Mouse (Mus musculus): Measurements from ENCODE around the gene Ear1. TPM values are rescaled to one million over a fixed set of nuclear protein-coding genes. Genes with fewer than 3 reads are reported as not detected.
"Not testable (repeated sequence)": the region's sequence is repeated elsewhere in the genome, so short reads cannot be mapped to it uniquely, and the experiment has no call there.

Gene Ear1
- polyA plus RNA-seq, 1 experiment from 2014 or later: 0.55 TPM

GRCm38 (mm10) chr14:43877789-43878188, 2.5 kb upstream of the Ear1 start:
- H3K27ac ChIP-seq (ENCODE audit: low read length); H3K9me3 ChIP-seq (replicated peaks; ENCODE audit: control insufficient read depth, low read length); H3K36me3 ChIP-seq (ENCODE audit: control insufficient read depth, insufficient read depth); H3K4me3 ChIP-seq (ENCODE audit: low read length); ATAC-seq (replicated peaks; ENCODE audit: extremely low read depth, insufficient read depth, low FRiP score); H3K9ac ChIP-seq (ENCODE audit: low read length); H3K27me3 ChIP-seq (ENCODE audit: control insufficient read depth, insufficient read depth, low read length); H3K4me2 ChIP-seq (ENCODE audit: low read depth, low read length); H3K4me1 ChIP-seq (ENCODE audit: control insufficient read depth, insufficient read depth, low read length): not testable (repeated sequence)
- 41% methylated on average over 1 of the region's 2 CpGs for WGBS

GRCm38 (mm10) chr14:43874862-43875261, 455 bp downstream of the Ear1 start:
- not testable (repeated sequence) for ATAC-seq (replicated peaks; ENCODE audit: extremely low read depth, insufficient read depth, low FRiP score); H3K36me3 ChIP-seq (ENCODE audit: control insufficient read depth, insufficient read depth); H3K4me3 ChIP-seq (ENCODE audit: low read length); H3K9ac ChIP-seq (ENCODE audit: low read length); H3K4me1 ChIP-seq (ENCODE audit: control insufficient read depth, insufficient read depth, low read length); H3K9me3 ChIP-seq (replicated peaks; ENCODE audit: control insufficient read depth, low read length); H3K27ac ChIP-seq (ENCODE audit: low read length); H3K27me3 ChIP-seq (ENCODE audit: control insufficient read depth, insufficient read depth, low read length); H3K4me2 ChIP-seq (ENCODE audit: low read depth, low read length)
- WGBS: 84% methylated on average over 3 of the region's 3 CpGs

GRCm38 (mm10) chr14:43860522-43860921, 14.8 kb downstream of the Ear1 start:
- not testable (repeated sequence) for H3K9ac ChIP-seq (ENCODE audit: low read length); H3K4me1 ChIP-seq (ENCODE audit: control insufficient read depth, insufficient read depth, low read length); H3K27ac ChIP-seq (ENCODE audit: low read length); H3K4me3 ChIP-seq (ENCODE audit: low read length); H3K4me2 ChIP-seq (ENCODE audit: low read depth, low read length); H3K36me3 ChIP-seq (ENCODE audit: control insufficient read depth, insufficient read depth); H3K27me3 ChIP-seq (ENCODE audit: control insufficient read depth, insufficient read depth, low read length); ATAC-seq (replicated peaks; ENCODE audit: extremely low read depth, insufficient read depth, low FRiP score); H3K9me3 ChIP-seq (replicated peaks; ENCODE audit: control insufficient read depth, low read length)
- 26% methylated on average over 2 of the region's 2 CpGs for WGBS

GRCm38 (mm10) chr14:43859465-43859864, 15.9 kb downstream of the Ear1 start:
- H3K4me1 ChIP-seq (ENCODE audit: control insufficient read depth, insufficient read depth, low read length); H3K4me3 ChIP-seq (ENCODE audit: low read length); ATAC-seq (replicated peaks; ENCODE audit: extremely low read depth, insufficient read depth, low FRiP score); H3K36me3 ChIP-seq (ENCODE audit: control insufficient read depth, insufficient read depth); H3K27ac ChIP-seq (ENCODE audit: low read length); H3K4me2 ChIP-seq (ENCODE audit: low read depth, low read length); H3K9me3 ChIP-seq (replicated peaks; ENCODE audit: control insufficient read depth, low read length); H3K9ac ChIP-seq (ENCODE audit: low read length); H3K27me3 ChIP-seq (ENCODE audit: control insufficient read depth, insufficient read depth, low read length): not testable (repeated sequence)
- WGBS: 44% methylated on average over 4 of the region's 6 CpGs

- H3K27ac ChIP-seq (ENCODE audit: low read length): not testable (repeated sequence)
Observed at GRCm38 (mm10) chr14:43843949-43844573, 31.3 kb downstream of the Ear1 start.

GRCm38 (mm10) chr14:43840976-43841375, 34.3 kb downstream of the Ear1 start:
- not testable (repeated sequence) for H3K9me3 ChIP-seq (replicated peaks; ENCODE audit: control insufficient read depth, low read length); H3K4me2 ChIP-seq (ENCODE audit: low read depth, low read length); H3K9ac ChIP-seq (ENCODE audit: low read length); H3K27ac ChIP-seq (ENCODE audit: low read length); H3K27me3 ChIP-seq (ENCODE audit: control insufficient read depth, insufficient read depth, low read length); H3K4me1 ChIP-seq (ENCODE audit: control insufficient read depth, insufficient read depth, low read length); H3K36me3 ChIP-seq (ENCODE audit: control insufficient read depth, insufficient read depth); H3K4me3 ChIP-seq (ENCODE audit: low read length); ATAC-seq (replicated peaks; ENCODE audit: extremely low read depth, insufficient read depth, low FRiP score)
- 57% methylated on average over 1 of the region's 1 CpGs for WGBS

More at GRCm38 (mm10) chr14:43843949-43844573, 31.3 kb downstream of the Ear1 start:
- WGBS: 60% methylated on average over 4 of the region's 4 CpGs
- not testable (repeated sequence) for H3K4me3 ChIP-seq (ENCODE audit: low read length); H3K9me3 ChIP-seq (replicated peaks; ENCODE audit: control insufficient read depth, low read length); ATAC-seq (replicated peaks; ENCODE audit: extremely low read depth, insufficient read depth, low FRiP score); H3K27me3 ChIP-seq (ENCODE audit: control insufficient read depth, insufficient read depth, low read length); H3K9ac ChIP-seq (ENCODE audit: low read length); H3K4me2 ChIP-seq (ENCODE audit: low read depth, low read length); H3K36me3 ChIP-seq (ENCODE audit: control insufficient read depth, insufficient read depth); H3K4me1 ChIP-seq (ENCODE audit: control insufficient read depth, insufficient read depth, low read length)

- H3K4me3 ChIP-seq (ENCODE audit: low read length); H3K27ac ChIP-seq (ENCODE audit: low read length); H3K27me3 ChIP-seq (ENCODE audit: control insufficient read depth, insufficient read depth, low read length); H3K9ac ChIP-seq (ENCODE audit: low read length); H3K9me3 ChIP-seq (replicated peaks; ENCODE audit: control insufficient read depth, low read length); H3K4me1 ChIP-seq (ENCODE audit: control insufficient read depth, insufficient read depth, low read length); H3K4me2 ChIP-seq (ENCODE audit: low read depth, low read length); H3K36me3 ChIP-seq (ENCODE audit: control insufficient read depth, insufficient read depth); ATAC-seq (replicated peaks; ENCODE audit: extremely low read depth, insufficient read depth, low FRiP score): not testable (repeated sequence)
- WGBS: 91% methylated on average over 2 of the region's 2 CpGs
Observed at GRCm38 (mm10) chr14:43835366-43835765, 40.0 kb downstream of the Ear1 start.

GRCm38 (mm10) chr14:43830385-43830784, 44.9 kb downstream of the Ear1 start:
- not testable (repeated sequence) for H3K27ac ChIP-seq (ENCODE audit: low read length); H3K4me2 ChIP-seq (ENCODE audit: low read depth, low read length); H3K9me3 ChIP-seq (replicated peaks; ENCODE audit: control insufficient read depth, low read length); H3K9ac ChIP-seq (ENCODE audit: low read length); H3K36me3 ChIP-seq (ENCODE audit: control insufficient read depth, insufficient read depth); H3K27me3 ChIP-seq (ENCODE audit: control insufficient read depth, insufficient read depth, low read length); H3K4me1 ChIP-seq (ENCODE audit: control insufficient read depth, insufficient read depth, low read length); ATAC-seq (replicated peaks; ENCODE audit: extremely low read depth, insufficient read depth, low FRiP score); H3K4me3 ChIP-seq (ENCODE audit: low read length)
- WGBS: 24% methylated on average over 1 of the region's 1 CpGs

GRCm38 (mm10) chr14:43824176-43824575, 51.1 kb downstream of the Ear1 start:
- not testable (repeated sequence) for H3K9ac ChIP-seq (ENCODE audit: low read length); ATAC-seq (replicated peaks; ENCODE audit: extremely low read depth, insufficient read depth, low FRiP score); H3K4me2 ChIP-seq (ENCODE audit: low read depth, low read length); H3K4me1 ChIP-seq (ENCODE audit: control insufficient read depth, insufficient read depth, low read length); H3K36me3 ChIP-seq (ENCODE audit: control insufficient read depth, insufficient read depth); H3K27me3 ChIP-seq (ENCODE audit: control insufficient read depth, insufficient read depth, low read length); H3K4me3 ChIP-seq (ENCODE audit: low read length); H3K27ac ChIP-seq (ENCODE audit: low read length); H3K9me3 ChIP-seq (replicated peaks; ENCODE audit: control insufficient read depth, low read length)
- WGBS: 83% methylated on average over 6 of the region's 6 CpGs
